Mouse (Mus musculus) hindbrain, embryonic 10.5 days (tissue): ENCODE measurements around the gene Dpep2nb. TPM values are rescaled to one million over a fixed set of nuclear protein-coding genes. Genes with fewer than 3 reads are reported as not detected.
A peak's percentile ranks its signal among the peaks of the same experiment; 100 is the strongest.

ENCODE experiments used
- DNase-seq: peaks from one replicate; pipeline ENCODE4 v3.0.0-alpha.2; 2017; ENCODE audit warnings: low spot score
- H3K27ac ChIP-seq: fragments of 300-500 bp; sonication (generic); 2 replicates; pipeline ENCODE4 v1.5.1; 2016; ENCODE audit warnings: mild to moderate bottlenecking, moderate library complexity
- H3K27me3 ChIP-seq: fragments of 300-500 bp; sonication (generic); 2 replicates; pipeline ENCODE4 v1.6.1; 2016; ENCODE audit warnings: mild to moderate bottlenecking; ENCODE audit not compliant: poor library complexity, insufficient read depth, severe bottlenecking
- H3K36me3 ChIP-seq: fragments of 300-500 bp; sonication (generic); 2 replicates; pipeline ENCODE4 v1.6.1; 2016; ENCODE audit warnings: mild to moderate bottlenecking, moderate library complexity
- H3K4me1 ChIP-seq: fragments of 300-500 bp; sonication (generic); replicated peaks from 2 replicates; pipeline ENCODE4 v1.6.1; 2016; ENCODE audit warnings: mild to moderate bottlenecking
- H3K4me3 ChIP-seq: fragments of 300-500 bp; sonication (generic); 2 replicates; pipeline ENCODE4 v1.5.1; 2016; ENCODE audit warnings: mild to moderate bottlenecking, moderate library complexity
- H3K9me3 ChIP-seq: fragments of 300-500 bp; sonication (generic); 2 replicates; pipeline ENCODE4 v1.6.1; 2016; ENCODE audit warnings: mild to moderate bottlenecking, moderate library complexity
- WGBS: fragments of 180-500 bp; shearing (Covaris S2); methylation state at CpG from one replicate; pipeline ENCODE4 v1.1.7; 2016; 5-methylcytosine and 5-hydroxymethylcytosine counted together
- polyA plus RNA-seq: library from polyadenylated mRNA; unstranded; fragments of >200 nt; fragmentation: Nextera tagmentation; extraction: Ambion mirVana; gene quantifications from 2 replicates; pipeline ENCODE4 v1.2.1, GENCODE M21; 2016

The Dpep2nb gene
- polyA plus RNA-seq, 1 experiment from 2014 or later, result not detected

DNA sequence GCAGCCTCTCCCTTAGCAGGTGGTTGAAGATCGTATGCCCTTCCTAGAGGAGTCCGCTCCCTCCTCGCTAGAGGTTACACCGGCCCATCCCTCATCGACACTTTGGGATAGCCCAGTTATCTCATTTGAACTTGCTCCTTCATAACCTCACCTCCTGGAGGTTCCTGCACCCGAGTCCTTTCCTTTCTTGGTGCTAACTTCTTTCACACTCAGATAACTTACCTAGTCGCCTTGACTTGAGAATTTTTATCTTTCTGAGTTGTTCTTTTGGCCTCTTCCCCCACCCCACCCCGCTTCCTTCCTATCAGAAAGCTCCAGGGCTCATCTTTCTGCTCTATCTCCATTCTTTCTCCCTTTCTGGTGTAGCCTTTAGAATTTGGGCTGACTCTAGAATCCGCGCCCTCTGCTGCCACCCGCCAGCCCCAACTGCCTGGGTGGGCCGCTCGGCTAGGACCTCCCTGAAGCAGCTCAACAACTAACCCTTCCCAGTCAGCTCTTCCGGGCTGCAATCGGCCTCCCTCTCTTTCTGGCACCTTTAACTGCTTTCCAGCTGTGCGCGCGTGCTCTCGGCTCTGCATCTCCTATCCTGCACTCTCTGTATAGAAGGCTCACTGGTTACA lies 39.0 kb downstream of the Dpep2nb start:
- H3K36me3 ChIP-seq, result no peaks in the 10 kb centered on the region
- peak; percentile 62 for DNase-seq
- peaks cover 43% of the 10 kb centered on the region for H3K27me3 ChIP-seq
- WGBS, result 7% methylated on average over 19 of the region's 19 CpGs
- H3K4me1 ChIP-seq, result peaks cover 33% of the 10 kb centered on the region
- peak overlapping the region; percentile 77 for H3K4me3 ChIP-seq
- H3K27ac ChIP-seq, result no peak overlapping the region
- no peaks in the 10 kb centered on the region for H3K9me3 ChIP-seq

GRCm38 (mm10) chr8:105965905-105966341 lies 39.9 kb downstream of the Dpep2nb start, which contains the start of gene Slc12a4:
TSS of gene Slc12a4 (minus strand) at chr8:105966097.
- peak within 1 kb of the TSS; percentile 87 for H3K27ac ChIP-seq
- DNase-seq, result peak; percentile 80
- H3K9me3 ChIP-seq, result no peaks in the 10 kb centered on the region
- H3K4me1 ChIP-seq, result peaks cover 33% of the 10 kb centered on the region
- under 1% methylated on average over 47 of the region's 47 CpGs for WGBS
- H3K4me3 ChIP-seq, result peak within 1 kb of the TSS; percentile 77
- H3K27me3 ChIP-seq, result peaks cover 43% of the 10 kb centered on the region
- H3K36me3 ChIP-seq, result no peaks in the 10 kb centered on the region

DNA sequence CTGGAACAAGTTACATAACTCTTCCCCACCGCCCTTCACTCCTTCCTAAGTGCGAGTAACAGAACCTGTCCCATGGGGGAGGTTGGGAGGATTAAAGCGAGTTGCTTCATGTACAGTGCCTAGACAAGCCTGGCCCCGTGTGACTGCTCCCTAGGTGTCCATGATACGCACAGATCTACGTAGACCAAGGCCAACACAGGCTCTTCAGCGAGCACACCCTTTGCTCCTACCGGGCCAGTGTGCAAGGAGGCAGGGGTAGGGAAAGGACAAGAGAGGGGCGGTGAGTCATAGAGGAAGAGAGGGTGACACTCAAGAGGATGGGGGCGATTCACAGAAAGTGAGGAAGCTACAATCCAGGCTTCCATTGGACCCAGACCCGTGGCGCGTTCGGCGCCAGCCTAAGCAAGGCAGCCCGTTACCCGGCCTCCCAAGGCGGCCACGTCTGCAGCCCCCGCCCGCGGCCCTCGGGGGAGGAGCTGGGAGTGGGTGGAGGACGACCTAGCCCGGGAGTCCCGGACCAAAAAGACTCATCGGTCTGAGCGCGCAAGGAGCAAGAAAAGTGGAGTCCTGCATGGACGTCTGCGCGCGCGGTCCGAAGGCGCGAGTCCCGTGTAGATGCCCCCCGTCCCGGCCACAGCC lies 40.4 kb downstream of the Dpep2nb start:
- DNase-seq, result peak; percentile 47
- Histone ChIP-seq H3K9me3 (no peaks in the 10 kb centered on the region), H3K27me3 (peaks cover 43% of the 10 kb centered on the region), H3K27ac (peak overlapping the region; percentile 87), H3K4me3 (peak overlapping the region; percentile 77), H3K36me3 (no peaks in the 10 kb centered on the region), H3K4me1 (peaks cover 33% of the 10 kb centered on the region)
- 3% methylated on average over 40 of the region's 40 CpGs for WGBS

GRCm38 (mm10) chr8:105964506-105965265 lies 41.1 kb downstream of the Dpep2nb start:
- Histone ChIP-seq H3K4me1 (peaks cover 33% of the 10 kb centered on the region), H3K27me3 (peaks cover 43% of the 10 kb centered on the region), H3K36me3 (no peaks in the 10 kb centered on the region), H3K4me3 (peak overlapping the region; percentile 77), H3K9me3 (no peaks in the 10 kb centered on the region), H3K27ac (no peak overlapping the region; the same call in 1 of the 2 replicates)
- DNase-seq, result peak; percentile 5
- WGBS, result 68% methylated on average over 12 of the region's 12 CpGs

- no peak overlapping the region for H3K27ac ChIP-seq
- WGBS, result 89% methylated on average over 10 of the region's 10 CpGs
- peaks cover 9% of the 10 kb centered on the region for H3K36me3 ChIP-seq
- H3K4me1 ChIP-seq, result peaks cover 26% of the 10 kb centered on the region
- H3K9me3 ChIP-seq, result no peaks in the 10 kb centered on the region
- H3K27me3 ChIP-seq, result peaks cover 24% of the 10 kb centered on the region
- no peak overlapping the region for H3K4me3 ChIP-seq
- DNase-seq, result no peak
Observed at GRCm38 (mm10) chr8:105961536-105961935, 44.2 kb downstream of the Dpep2nb start.

GRCm38 (mm10) chr8:105961101-105961500 lies 44.7 kb downstream of the Dpep2nb start:
- 75% methylated on average over 14 of the region's 14 CpGs for WGBS
- H3K36me3 ChIP-seq, result peaks cover 9% of the 10 kb centered on the region
- H3K27ac ChIP-seq, result no peak overlapping the region
- H3K4me1 ChIP-seq, result peaks cover 22% of the 10 kb centered on the region
- DNase-seq, result no peak
- no peak overlapping the region for H3K4me3 ChIP-seq
- no peaks in the 10 kb centered on the region for H3K9me3 ChIP-seq
- H3K27me3 ChIP-seq, result peaks cover 20% of the 10 kb centered on the region

DNA sequence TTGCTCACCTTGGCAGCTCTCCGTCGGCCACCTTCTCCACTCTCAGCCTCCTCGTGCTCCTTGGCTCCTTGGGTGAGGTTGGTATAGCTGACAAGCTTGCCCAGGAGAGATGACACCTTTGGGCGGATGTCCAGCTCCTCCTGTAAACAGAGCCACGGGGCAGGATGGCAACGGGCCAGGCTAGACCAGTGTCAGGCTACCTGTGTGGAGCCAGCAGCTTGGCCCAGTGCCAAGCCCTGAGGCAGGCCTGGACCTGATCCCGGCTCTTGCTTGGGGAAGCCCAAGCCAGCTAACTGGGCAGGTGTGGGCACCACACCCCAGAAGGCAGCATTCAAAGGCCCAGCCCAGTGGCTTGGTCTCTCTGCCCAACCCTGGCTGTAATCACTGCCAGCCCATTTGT lies 46.4 kb downstream of the Dpep2nb start:
- H3K27me3 ChIP-seq, result peaks cover 3% of the 10 kb centered on the region
- 91% methylated on average over 7 of the region's 7 CpGs for WGBS
- H3K4me1 ChIP-seq, result peaks cover 4% of the 10 kb centered on the region
- no peaks in the 10 kb centered on the region for H3K9me3 ChIP-seq
- H3K36me3 ChIP-seq, result peaks cover 17% of the 10 kb centered on the region
- H3K4me3 ChIP-seq, result no peak overlapping the region
- no peak for DNase-seq
- no peak overlapping the region for H3K27ac ChIP-seq

DNA sequence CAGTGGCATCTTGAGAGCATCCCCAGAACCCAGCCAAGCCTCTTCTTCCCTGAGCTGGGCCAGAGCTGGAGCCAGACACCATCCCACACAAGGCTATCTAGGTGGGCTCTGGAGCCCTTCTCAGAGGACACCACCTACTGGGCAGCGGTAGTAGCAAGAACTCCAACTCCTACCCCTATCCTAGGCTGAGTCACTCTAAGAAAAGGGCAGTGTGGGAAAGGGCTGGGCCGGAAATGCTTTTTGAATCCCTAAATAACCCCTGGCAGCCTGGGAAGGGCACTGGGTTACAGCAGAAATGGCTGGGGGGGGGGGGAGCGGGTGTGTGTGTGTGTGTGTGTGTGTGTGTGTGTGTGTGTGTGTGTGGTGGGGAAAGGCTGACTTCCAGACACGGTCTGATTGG lies 48.0 kb downstream of the Dpep2nb start:
- H3K36me3 ChIP-seq, result peaks cover 29% of the 10 kb centered on the region
- H3K4me1 ChIP-seq, result no peaks in the 10 kb centered on the region
- no peaks in the 10 kb centered on the region for H3K27me3 ChIP-seq
- DNase-seq, result no peak
- no peak overlapping the region for H3K27ac ChIP-seq
- 73% methylated on average over 3 of the region's 4 CpGs for WGBS
- H3K9me3 ChIP-seq, result no peaks in the 10 kb centered on the region
- no peak overlapping the region for H3K4me3 ChIP-seq

- no peaks in the 10 kb centered on the region for H3K9me3 ChIP-seq
- no peaks in the 10 kb centered on the region for H3K27me3 ChIP-seq
- no peak overlapping the region for H3K27ac ChIP-seq
- H3K4me3 ChIP-seq, result no peak overlapping the region
- H3K4me1 ChIP-seq, result peaks cover 2% of the 10 kb centered on the region
- peaks cover 35% of the 10 kb centered on the region for H3K36me3 ChIP-seq
- DNase-seq, result no peak
- WGBS, result 93% methylated on average over 4 of the region's 4 CpGs
Observed at GRCm38 (mm10) chr8:105956556-105956955, 49.2 kb downstream of the Dpep2nb start.

GRCm38 (mm10) chr8:105951057-105951659 lies 54.6 kb downstream of the Dpep2nb start:
- Histone ChIP-seq H3K27ac (peak overlapping the region; percentile 42), H3K27me3 (no peaks in the 10 kb centered on the region), H3K9me3 (no peaks in the 10 kb centered on the region), H3K36me3 (peaks cover 79% of the 10 kb centered on the region), H3K4me1 (peaks cover 7% of the 10 kb centered on the region), H3K4me3 (no peak overlapping the region)
- WGBS, result 60% methylated on average over 7 of the region's 7 CpGs
- DNase-seq, result peak; percentile 39

DNA sequence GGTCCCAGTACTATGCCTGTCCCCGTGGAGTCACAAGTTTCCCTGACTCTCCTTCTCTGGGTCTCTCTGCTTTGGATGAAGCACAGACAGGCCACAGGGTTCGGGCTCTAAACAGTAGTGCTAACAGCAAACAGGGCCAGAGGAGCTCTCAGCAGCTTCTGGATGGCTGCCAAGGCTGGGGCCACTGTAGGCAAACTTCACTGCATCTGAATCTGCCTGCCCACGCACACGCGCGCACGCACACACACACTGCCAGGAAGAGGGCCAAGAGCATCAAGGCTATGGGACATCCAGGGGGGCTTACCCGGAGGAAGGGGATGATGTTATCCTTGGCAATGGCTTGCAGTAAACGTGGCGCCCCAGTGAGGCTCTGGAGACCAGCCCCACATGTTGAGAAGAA lies 56.4 kb downstream of the Dpep2nb start:
- Histone ChIP-seq H3K4me3 (no peak overlapping the region), H3K27ac (no peak overlapping the region), H3K36me3 (peaks cover 87% of the 10 kb centered on the region), H3K27me3 (no peaks in the 10 kb centered on the region), H3K4me1 (peaks cover 7% of the 10 kb centered on the region), H3K9me3 (no peaks in the 10 kb centered on the region)
- 92% methylated on average over 10 of the region's 10 CpGs for WGBS
- DNase-seq, result no peak
